Mouse (Mus musculus): ENCODE results near the gene Trp53inp2. TPM values are rescaled to one million over a fixed set of nuclear protein-coding genes. Genes with fewer than 3 reads are reported as not detected.

The Trp53inp2 gene
- total RNA-seq, 2 experiments from 2014 or later, result 134 to 140 TPM

DNA sequence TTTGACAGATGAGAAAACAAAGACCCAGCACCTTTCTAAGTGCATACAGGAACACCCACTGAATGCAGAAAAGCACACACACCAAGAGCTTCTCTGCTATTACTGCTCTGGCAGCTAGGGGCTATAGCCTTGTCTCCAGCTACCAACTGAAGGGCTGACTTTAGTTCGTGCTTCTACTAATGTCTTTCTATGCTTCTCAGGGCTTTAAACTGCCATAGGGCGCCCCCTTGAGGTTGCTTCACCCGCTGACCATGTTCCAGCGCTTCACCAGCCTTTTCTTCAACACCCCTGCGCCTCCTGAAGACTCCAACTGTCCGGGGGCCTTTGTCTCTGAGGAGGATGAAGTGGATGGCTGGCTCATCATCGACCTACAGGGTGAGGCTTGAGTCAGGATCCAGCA is 4.2 kb downstream of the Trp53inp2 start:
- DNase-seq, result peak; percentile 68 to 72

DNA sequence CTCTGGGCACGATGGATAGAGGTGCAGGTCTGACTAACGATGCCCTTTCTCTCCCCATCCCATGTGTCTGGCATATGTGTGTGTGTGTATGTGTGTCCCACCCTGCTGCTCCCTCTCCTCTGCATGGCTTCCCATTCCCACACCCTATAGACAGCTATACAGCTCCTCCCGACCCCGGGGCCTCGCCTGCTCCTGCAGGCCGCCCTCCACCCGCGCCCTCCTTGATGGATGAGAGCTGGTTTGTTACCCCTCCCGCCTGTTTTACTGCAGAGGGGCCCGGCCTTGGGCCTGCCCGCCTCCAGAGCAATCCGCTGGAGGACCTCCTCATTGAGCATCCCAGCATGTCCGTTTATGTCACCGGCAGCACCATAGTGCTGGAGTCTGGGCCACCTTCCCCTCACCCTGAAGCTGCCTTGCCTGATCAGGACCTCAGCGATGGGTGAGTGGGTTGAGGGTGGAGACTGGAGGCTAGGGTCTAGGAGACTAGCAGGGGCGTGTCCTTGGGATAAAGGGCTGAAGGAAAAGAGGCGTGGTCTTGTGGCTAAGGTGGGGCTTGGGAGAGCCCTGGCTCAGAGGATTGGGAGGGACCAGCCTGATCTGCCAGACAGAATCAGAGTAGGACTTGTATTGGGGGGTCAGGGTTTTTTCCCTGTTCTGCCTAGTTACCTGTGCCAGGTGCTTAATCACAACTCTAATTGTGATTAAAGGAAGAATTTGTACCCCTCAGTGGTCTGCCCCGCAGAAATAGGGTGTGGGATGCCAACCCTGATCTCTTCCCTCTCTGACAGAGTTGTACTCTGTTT is 5.1 kb downstream of the Trp53inp2 start:
- no peak for DNase-seq

DNA sequence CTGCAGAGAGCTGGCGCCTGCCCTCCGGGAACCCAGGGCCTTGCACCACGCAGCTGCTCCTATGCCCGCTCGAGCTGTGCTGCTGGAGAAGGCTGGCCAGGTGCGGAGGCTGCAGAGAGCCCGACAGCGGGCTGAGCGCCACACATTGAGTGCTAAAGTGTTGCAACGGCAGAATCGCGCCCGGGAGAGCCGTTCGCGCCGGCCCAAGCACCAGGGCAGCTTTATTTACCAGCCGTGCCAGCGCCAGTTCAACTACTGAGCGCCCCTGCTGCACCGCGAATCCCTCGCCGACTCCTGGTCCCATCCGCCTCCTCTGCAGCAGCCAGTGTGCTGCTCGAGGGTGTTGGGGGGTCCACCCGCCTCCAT is 5.7 kb downstream of the Trp53inp2 start:
- DNase-seq, result peak; percentile 21 to 32

DNA sequence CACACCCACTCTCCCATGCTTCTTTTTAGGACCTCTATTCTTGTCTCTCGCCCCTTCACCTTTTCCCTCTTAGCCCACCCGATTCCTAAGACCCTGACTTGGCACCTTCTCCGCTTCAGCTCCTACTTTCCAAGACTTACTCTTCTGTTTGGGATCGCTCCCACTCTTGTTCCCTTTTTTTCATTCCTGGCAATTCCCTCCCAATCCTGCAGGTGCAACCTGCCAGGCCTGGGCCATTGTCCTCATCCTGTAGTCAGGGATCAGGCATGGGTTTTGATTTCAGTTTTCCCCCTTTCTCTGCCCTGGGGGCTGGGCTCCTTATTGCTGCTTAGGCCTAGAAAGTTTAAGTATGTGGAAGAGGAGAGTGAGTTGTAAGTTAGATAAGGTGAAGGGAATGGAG is 6.2 kb downstream of the Trp53inp2 start:
- DNase-seq, result no peak

DNA sequence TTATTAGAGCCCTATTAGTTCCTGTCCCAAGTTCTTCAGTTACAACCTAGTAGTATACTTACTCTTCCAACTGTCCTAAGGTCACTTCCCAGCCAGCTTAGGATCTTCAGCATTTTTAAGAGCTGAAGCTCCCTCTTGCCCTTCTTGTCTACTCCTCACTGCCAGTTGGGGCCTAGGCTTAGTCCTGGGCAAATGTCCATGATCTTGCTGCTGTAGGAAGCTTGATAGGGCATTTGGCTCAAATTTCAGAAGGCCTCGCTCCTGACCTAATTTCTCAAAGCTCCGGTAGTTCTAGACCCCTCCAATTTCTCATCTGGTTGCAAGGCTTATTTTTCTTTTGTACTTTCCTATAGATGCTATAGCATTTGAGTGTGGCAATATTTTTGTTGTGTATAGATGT is 7.7 kb downstream of the Trp53inp2 start:
- DNase-seq, result no peak

DNA sequence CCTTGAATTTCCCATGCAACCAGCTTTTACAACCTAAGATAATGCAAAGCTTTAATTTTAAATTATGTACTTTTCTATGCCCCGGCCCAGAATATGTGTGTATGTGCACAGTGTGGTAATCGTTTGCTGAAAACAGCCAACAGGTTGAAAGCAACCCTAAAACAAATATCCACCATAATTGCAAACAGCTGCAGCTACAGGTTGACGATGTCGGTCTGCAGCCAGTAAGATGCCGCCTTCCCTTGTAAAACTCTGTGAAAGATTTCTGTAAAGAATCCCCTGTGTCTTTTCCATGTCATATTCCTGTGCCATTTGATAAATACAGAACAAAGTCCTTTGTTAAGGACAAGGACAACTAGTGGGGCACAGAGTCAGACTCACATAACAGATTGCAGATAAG is 13.7 kb downstream of the Trp53inp2 start:
- no peak for DNase-seq

DNA sequence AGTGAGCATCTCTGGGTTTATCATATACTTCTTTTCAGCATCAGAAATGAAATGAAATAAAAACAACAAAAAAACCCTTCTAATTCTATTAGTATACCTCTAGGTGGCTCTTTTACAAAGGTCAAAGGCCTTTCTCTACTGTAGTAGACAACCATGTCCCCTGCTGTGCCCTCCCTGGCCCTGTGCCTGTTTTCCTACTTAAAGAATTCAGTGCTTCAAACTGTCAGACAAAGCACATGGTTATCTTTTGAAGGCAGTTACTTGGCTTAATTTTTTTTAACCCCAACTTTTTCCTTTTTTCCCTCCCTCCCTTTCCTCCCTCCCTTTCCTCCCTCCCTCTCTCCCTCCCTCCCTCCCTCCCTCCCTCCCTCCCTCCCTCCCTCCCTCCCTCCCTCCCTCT is 19.4 kb downstream of the Trp53inp2 start:
- no peak for DNase-seq

DNA sequence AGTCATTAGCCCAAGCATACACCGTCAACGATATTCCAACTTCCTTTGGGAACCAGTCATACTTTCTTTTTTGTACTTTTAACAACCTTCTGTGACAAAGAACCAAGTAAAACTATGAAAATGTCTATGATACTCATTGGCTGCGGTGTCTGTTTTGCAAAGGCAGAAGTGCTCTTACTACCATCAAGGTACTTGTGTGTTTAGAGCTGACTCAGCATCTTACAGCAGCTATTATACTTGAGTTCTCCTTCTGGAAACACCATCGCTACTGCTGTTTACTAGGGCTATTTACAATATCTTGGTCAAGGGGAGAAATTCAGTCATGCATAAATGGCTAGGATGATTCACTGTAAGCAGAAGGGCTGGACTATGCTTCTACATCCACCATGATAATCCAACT is 21.1 kb downstream of the Trp53inp2 start:
- DNase-seq, result no peak

DNA sequence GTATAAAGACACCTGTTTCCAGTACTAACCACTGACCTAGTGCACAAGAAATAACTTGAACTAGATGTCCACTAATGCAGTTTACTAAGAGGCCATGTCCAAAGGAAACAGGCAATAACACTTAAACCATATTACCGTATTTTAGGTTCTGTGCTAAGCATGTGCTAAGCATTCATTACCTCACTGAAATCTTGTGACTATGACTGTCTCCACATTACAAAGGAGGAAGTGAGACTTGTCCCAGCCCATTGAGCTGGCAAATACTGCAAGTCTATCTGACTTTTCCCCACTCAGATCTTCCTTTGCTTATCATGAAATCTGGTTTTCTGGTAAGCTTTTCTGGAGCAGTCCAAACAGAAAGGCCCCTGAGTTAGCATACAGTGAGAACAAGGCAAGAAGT is 23.8 kb downstream of the Trp53inp2 start:
- DNase-seq, result no peak

DNA sequence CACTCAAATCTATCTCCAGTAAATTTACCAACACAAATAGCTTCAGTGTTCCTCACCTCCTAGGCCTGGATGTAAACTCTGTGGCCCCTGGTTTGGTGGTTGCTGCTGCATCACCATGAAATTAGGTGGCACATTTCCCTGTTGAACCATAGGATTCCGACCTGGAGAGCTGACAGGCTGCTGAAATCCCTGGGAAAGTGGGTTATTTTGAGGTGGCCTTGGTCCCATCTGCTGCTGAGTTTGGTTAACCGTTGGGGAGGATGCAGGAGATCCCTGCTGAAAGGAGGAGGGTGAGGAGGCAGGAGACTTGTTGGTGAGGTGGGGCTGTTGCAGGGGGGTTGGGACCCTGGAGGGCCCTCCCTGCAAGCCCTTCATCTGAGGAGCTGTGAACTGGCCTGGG is 40.1 kb downstream of the Trp53inp2 start:
- DNase-seq, result no peak

DNA sequence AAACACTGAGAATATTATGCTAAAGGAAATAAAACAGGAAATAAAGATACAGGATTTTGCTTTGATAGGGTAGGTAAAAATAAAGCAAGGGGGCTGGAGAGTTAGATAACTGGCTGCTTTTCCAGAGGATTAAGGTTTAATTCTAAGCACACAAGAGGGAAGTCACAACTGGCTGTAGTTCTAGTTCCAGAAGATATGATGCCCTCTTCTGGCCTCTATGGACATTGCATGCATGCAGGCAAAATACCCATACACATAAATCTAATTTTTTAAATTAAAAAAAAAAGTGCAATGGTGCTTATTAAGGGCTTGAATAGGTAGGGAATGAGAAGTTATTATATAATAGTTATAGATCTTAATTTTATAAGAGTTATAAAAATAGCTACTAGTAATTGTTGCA is 55.6 kb downstream of the Trp53inp2 start:
- DNase-seq, result no peak

Small RNA genes within 50 kb of the gene (microRNA-seq; reads per million reads assigned to microRNA genes)
- gene Mir695, result 0 reads per million in 2 experiments

Other genes with a start within 250 kb of the Trp53inp2 start
- gene Itch, start 247.6 kb upstream of the Trp53inp2 start, total RNA-seq (2021), result 10 to 100 TPM; 60.6 to 61.8 TPM
- gene Dynlrb1, start 144.5 kb upstream of the Trp53inp2 start, total RNA-seq (2021), result 100 to 1,000 TPM; 288 to 301 TPM
- gene Map1lc3a, start 104.8 kb upstream of the Trp53inp2 start, total RNA-seq (2021), result 100 to 1,000 TPM; 229 to 254 TPM
- 10 to 100 TPM; 26.7 to 29.0 TPM for gene Pigu, start 23.6 kb upstream of the Trp53inp2 start, total RNA-seq (2021)
- 10 to 100 TPM; 59.2 to 75.4 TPM for gene Ncoa6, start 92.8 kb downstream of the Trp53inp2 start, total RNA-seq (2021)
- gene Acss2, start 136.9 kb downstream of the Trp53inp2 start, total RNA-seq (2021), result 10 to 100 TPM; 64.8 to 67.6 TPM
- gene Ggt7, start 137.2 kb downstream of the Trp53inp2 start, total RNA-seq (2021), result 100 to 1,000 TPM; 108 to 111 TPM
- gene Gss, start 211.8 kb downstream of the Trp53inp2 start, total RNA-seq (2021), result 10 to 100 TPM; 24.7 to 26.9 TPM
- gene Myh7b, start 230.2 kb downstream of the Trp53inp2 start, total RNA-seq (2021), result 1 to 10 TPM; 3.3 to 5.3 TPM

All from layer of hippocampus, postnatal 36 days (tissue).